ENCODE assay signal across 13 mouse cellular contexts in genomic region chr8:24228148-24228547, GRCm38 (mm10).
A peak's percentile ranks its signal among the peaks of the same experiment; 100 is the strongest.
DNase-seq lines count a peak whose midpoint lies in the region; ATAC-seq lines count a peak whose summit lies in the region.
"Had no signal": no experiment of that assay in that cellular context is flagged by ENCODE, and none has a peak within 500 bp of the region (broad histone marks: within the 10 kb centered on the region; RNA-seq: fewer than 3 reads in every experiment).

No protein-coding gene starts in this region.

- H3K27ac ChIP-seq in forebrain, embryonic 16.5 days (ENCODE audit: low read length) = no peak overlapping the region
- no peak overlapping the region for H3K27ac ChIP-seq in forebrain, embryonic 10.5 days
- H3K27ac ChIP-seq in midbrain, embryonic 15.5 days = 0 out of 2 replicates have a peak overlapping the region, but pooled peaks have one; percentile 19
- no peak overlapping the region for H3K27ac ChIP-seq in midbrain, embryonic 16.5 days (ENCODE audit: low read length)
- H3K27ac ChIP-seq: embryonic facial prominence, embryonic 15.5 days had no signal

- H3K4me3 ChIP-seq in forebrain, embryonic 16.5 days (replicated peaks; ENCODE audit: low read length) = no peak overlapping the region
- H3K4me3 ChIP-seq in forebrain, embryonic 10.5 days = no peak overlapping the region
- no peak overlapping the region for H3K4me3 ChIP-seq in midbrain, embryonic 15.5 days
- H3K4me3 ChIP-seq in midbrain, embryonic 16.5 days (ENCODE audit: low read depth, low read length) = no peak overlapping the region
- H3K4me3 ChIP-seq: embryonic facial prominence, embryonic 15.5 days; megakaryocyte, embryonic 14.5 days had no signal

- DNase-seq in forebrain, embryonic 10.5 days (ENCODE audit: extremely low spot score, low spot score) = no peak
- DNase-seq in left cerebral cortex, adult 9 months (ENCODE audit: low spot score in 2 of 2) = peak; percentile 59 to 85
- no peak for DNase-seq in spleen, postnatal 14 days (ENCODE audit: low spot score in 2 of 2)
- DNase-seq in ovary, postnatal 14 days (ENCODE audit: low spot score) = no peak
- no peak for DNase-seq in adrenal gland, adult 2 months
- DNase-seq: adrenal gland, adult 8-10 months; gastrocnemius, postnatal 36 days had no signal

- H3K9ac ChIP-seq in forebrain, embryonic 16.5 days (replicated peaks; ENCODE audit: low read depth, low read length) = no peak overlapping the region
- no peak overlapping the region for H3K9ac ChIP-seq in midbrain, embryonic 15.5 days
- H3K9ac ChIP-seq in midbrain, embryonic 16.5 days (ENCODE audit: low read depth, low read length) = no peak overlapping the region
- H3K9ac ChIP-seq: embryonic facial prominence, embryonic 15.5 days had no signal

- H3K4me2 ChIP-seq in forebrain, embryonic 16.5 days (ENCODE audit: low read length) = no peak overlapping the region
- H3K4me2 ChIP-seq in midbrain, embryonic 15.5 days = no peak overlapping the region
- H3K4me2 ChIP-seq in midbrain, embryonic 16.5 days (ENCODE audit: low read length) = no peak overlapping the region
- H3K4me2 ChIP-seq: embryonic facial prominence, embryonic 15.5 days had no signal

- WGBS in forebrain, embryonic 16.5 days = 39% methylated on average over 1 of the region's 1 CpGs
- 74% methylated on average over 1 of the region's 1 CpGs for WGBS in forebrain, embryonic 10.5 days
- 66% methylated on average over 1 of the region's 1 CpGs for WGBS in midbrain, embryonic 15.5 days
- 64% methylated on average over 1 of the region's 1 CpGs for WGBS in midbrain, embryonic 16.5 days

- no peaks in the 10 kb centered on the region for H3K27me3 ChIP-seq in forebrain, embryonic 16.5 days (replicated peaks; ENCODE audit: control insufficient read depth, insufficient read depth, low read length)
- no peaks in the 10 kb centered on the region for H3K27me3 ChIP-seq in forebrain, embryonic 10.5 days (ENCODE audit: poor library complexity, severe bottlenecking)
- H3K27me3 ChIP-seq in midbrain, embryonic 15.5 days (replicated peaks) = no peaks in the 10 kb centered on the region
- no peaks in the 10 kb centered on the region for H3K27me3 ChIP-seq in midbrain, embryonic 16.5 days (ENCODE audit: control insufficient read depth, insufficient read depth, low read depth, low read length)
- H3K27me3 ChIP-seq: embryonic facial prominence, embryonic 15.5 days; megakaryocyte, embryonic 14.5 days had no signal

- H3K36me3 ChIP-seq in forebrain, embryonic 16.5 days (ENCODE audit: control insufficient read depth, insufficient read depth) = no peaks in the 10 kb centered on the region
- no peaks in the 10 kb centered on the region for H3K36me3 ChIP-seq in forebrain, embryonic 10.5 days (replicated peaks)
- no peaks in the 10 kb centered on the region for H3K36me3 ChIP-seq in midbrain, embryonic 15.5 days (replicated peaks)
- no peaks in the 10 kb centered on the region for H3K36me3 ChIP-seq in midbrain, embryonic 16.5 days (ENCODE audit: control insufficient read depth, insufficient read depth, low read length)
- H3K36me3 ChIP-seq: embryonic facial prominence, embryonic 15.5 days had no signal

- peak; percentile 71 for ATAC-seq in forebrain, embryonic 16.5 days
- ATAC-seq in midbrain, embryonic 15.5 days (replicated peaks) = no peak
- no peak for ATAC-seq in midbrain, embryonic 16.5 days
- ATAC-seq: inflammation-experienced regulatory T-cells, adult 6 months had no signal

- H3K9me3 ChIP-seq in forebrain, embryonic 16.5 days (ENCODE audit: control insufficient read depth, low read length) = no peaks in the 10 kb centered on the region
- no peaks in the 10 kb centered on the region for H3K9me3 ChIP-seq in forebrain, embryonic 10.5 days
- no peaks in the 10 kb centered on the region for H3K9me3 ChIP-seq in midbrain, embryonic 15.5 days
- no peaks in the 10 kb centered on the region for H3K9me3 ChIP-seq in midbrain, embryonic 16.5 days (replicated peaks; ENCODE audit: control insufficient read depth, low read length, poor library complexity, severe bottlenecking)
- H3K9me3 ChIP-seq: embryonic facial prominence, embryonic 15.5 days had no signal

- no peaks in the 10 kb centered on the region for H3K4me1 ChIP-seq in forebrain, embryonic 16.5 days (replicated peaks; ENCODE audit: control insufficient read depth, insufficient read depth, low read length)
- no peaks in the 10 kb centered on the region for H3K4me1 ChIP-seq in forebrain, embryonic 10.5 days
- no peaks in the 10 kb centered on the region for H3K4me1 ChIP-seq in midbrain, embryonic 15.5 days
- H3K4me1 ChIP-seq in midbrain, embryonic 16.5 days (ENCODE audit: control insufficient read depth, insufficient read depth, low read length) = no peaks in the 10 kb centered on the region
- H3K4me1 ChIP-seq: embryonic facial prominence, embryonic 15.5 days; megakaryocyte, embryonic 14.5 days had no signal

Comparison
In these comparisons a context has a peak if more than half of its experiments do, and no peak if none do; other contexts are left out.
1. DNase-seq: peak in left cerebral cortex, adult 9 months (2 of 2); none in forebrain, embryonic 10.5 days (single experiment), spleen, postnatal 14 days (0 of 2), ovary, postnatal 14 days (single experiment) and adrenal gland, adult 2 months (single experiment).